Mouse (Mus musculus) T-helper 17 cell (primary cell): ENCODE data around the gene Prelid1.

Experiments used
- in situ Hi-C, 2 experiments: fragments of 300-600 bp; cut with MboI, MseI; formaldehyde crosslinking; loops; 1 replicate in 1 of 2; 2 replicates in 1 of 2; pipeline ENCODE4 v1.15.1; 2025; ENCODE audit warnings: high pct_unique_total_duplicates in 2 of 2

The Prelid1 gene

GRCm38 (mm10) chr13:55332331-55332730, 12.0 kb downstream of the Prelid1 start:
- in situ Hi-C loops: no loop called here

GRCm38 (mm10) chr13:55335701-55336100, 15.4 kb downstream of the Prelid1 start:
- in situ Hi-C loops: no loop called here

GRCm38 (mm10) chr13:55337341-55337975, 17.2 kb downstream of the Prelid1 start:
- in situ Hi-C loops: no loop called here

- in situ Hi-C loops: no loop called here
These were observed 18.1 kb downstream of the Prelid1 start for GRCm38 (mm10) chr13:55338131-55339054.

GRCm38 (mm10) chr13:55339259-55339658, 19.0 kb downstream of the Prelid1 start:
- in situ Hi-C loops: no loop called here

- in situ Hi-C loops: no loop called here
These were observed 22.2 kb downstream of the Prelid1 start for GRCm38 (mm10) chr13:55342469-55342868.

- in situ Hi-C loops: no loop called here
These were observed 24.0 kb downstream of the Prelid1 start for GRCm38 (mm10) chr13:55344286-55344685.

GRCm38 (mm10) chr13:55346745-55347144, 26.4 kb downstream of the Prelid1 start:
- in situ Hi-C loops: no loop called here

GRCm38 (mm10) chr13:55361145-55361544, 40.8 kb downstream of the Prelid1 start:
- in situ Hi-C loops: no loop called here

GRCm38 (mm10) chr13:55361974-55362452, 41.7 kb downstream of the Prelid1 start:
- in situ Hi-C loops: no loop called here

GRCm38 (mm10) chr13:55362453-55363060, 42.3 kb downstream of the Prelid1 start, which contains the start of gene Lman2:
Gene Lman2, minus strand, starts transcription at chr13:55362783.
- in situ Hi-C loops: no loop called here

GRCm38 (mm10) chr13:55368401-55368800, 48.1 kb downstream of the Prelid1 start:
- in situ Hi-C loops: no loop called here

- in situ Hi-C loops: no loop called here
These were observed 49.3 kb downstream of the Prelid1 start, which contains the start of gene Rgs14 for GRCm38 (mm10) chr13:55369531-55370114. Gene Rgs14, plus strand, starts transcription at chr13:55369732.

- in situ Hi-C loops: no loop called here
These were observed 49.9 kb downstream of the Prelid1 start for GRCm38 (mm10) chr13:55370234-55370633.

GRCm38 (mm10) chr13:55371007-55371681, 50.8 kb downstream of the Prelid1 start:
- in situ Hi-C loops: no loop called here

GRCm38 (mm10) chr13:55371740-55372139, 51.4 kb downstream of the Prelid1 start:
- in situ Hi-C loops: no loop called here

GRCm38 (mm10) chr13:55374206-55374924, 54.1 kb downstream of the Prelid1 start:
- in situ Hi-C loops: no loop called here
